Mouse (Mus musculus): ENCODE data around the gene Gm45521. TPM values are rescaled to one million over a fixed set of nuclear protein-coding genes. Genes with fewer than 3 reads are reported as not detected.

The Gm45521 gene
- polyA plus RNA-seq, 1 experiment: not detected

- no peaks in the 10 kb centered on the region for H3K4me1 ChIP-seq (replicated peaks; ENCODE audit: control insufficient read depth, insufficient read depth, low read length)
- 81% methylated on average over 2 of the region's 2 CpGs for WGBS
- H3K27me3 ChIP-seq (ENCODE audit: control insufficient read depth, insufficient read depth, low read length): no peaks in the 10 kb centered on the region
- no peak overlapping the region for H3K4me3 ChIP-seq (ENCODE audit: control insufficient read depth, insufficient read depth, low read length)
- DNase-seq: no peak
- no peaks in the 10 kb centered on the region for H3K36me3 ChIP-seq (ENCODE audit: control insufficient read depth, insufficient read depth, low read length)
- TF ChIP-seq CTCF (IDR thresholded peaks at IDR 0.05; ENCODE audit: borderline replicate concordance, control insufficient read depth, extremely low read depth, insufficient read depth, low read length, poor library complexity) (no peak), POLR2A (IDR thresholded peaks at IDR 0.05; ENCODE audit: control insufficient read depth, extremely low read depth, insufficient read depth, low read length, poor library complexity) (no peak)
- no peak overlapping the region for H3K27ac ChIP-seq (ENCODE audit: control insufficient read depth, insufficient read depth, low read length)
Measured at GRCm38 (mm10) chr14:7962626-7963025, 5.5 kb downstream of the Gm45521 start.

- WGBS: 76% methylated on average over 7 of the region's 7 CpGs
- no peak for TF ChIP-seq CTCF (IDR thresholded peaks at IDR 0.05; ENCODE audit: borderline replicate concordance, control insufficient read depth, extremely low read depth, insufficient read depth, low read length, poor library complexity)
- no peak for TF ChIP-seq POLR2A (IDR thresholded peaks at IDR 0.05; ENCODE audit: control insufficient read depth, extremely low read depth, insufficient read depth, low read length, poor library complexity)
- Histone ChIP-seq H3K27ac (ENCODE audit: control insufficient read depth, insufficient read depth, low read length) (no peak overlapping the region), H3K27me3 (ENCODE audit: control insufficient read depth, insufficient read depth, low read length) (no peaks in the 10 kb centered on the region), H3K4me3 (ENCODE audit: control insufficient read depth, insufficient read depth, low read length) (no peak overlapping the region), H3K36me3 (ENCODE audit: control insufficient read depth, insufficient read depth, low read length) (no peaks in the 10 kb centered on the region), H3K4me1 (replicated peaks; ENCODE audit: control insufficient read depth, insufficient read depth, low read length) (no peaks in the 10 kb centered on the region)
- DNase-seq: no peak
Measured at GRCm38 (mm10) chr14:7963160-7963559, 6.1 kb downstream of the Gm45521 start.

- DNase-seq: peak; percentile 70
- WGBS: 57% methylated on average over 11 of the region's 11 CpGs
- Histone ChIP-seq H3K4me3 (ENCODE audit: control insufficient read depth, insufficient read depth, low read length) (no peak overlapping the region), H3K4me1 (replicated peaks; ENCODE audit: control insufficient read depth, insufficient read depth, low read length) (no peaks in the 10 kb centered on the region), H3K27me3 (ENCODE audit: control insufficient read depth, insufficient read depth, low read length) (no peaks in the 10 kb centered on the region), H3K36me3 (ENCODE audit: control insufficient read depth, insufficient read depth, low read length) (no peaks in the 10 kb centered on the region), H3K27ac (ENCODE audit: control insufficient read depth, insufficient read depth, low read length) (no peak overlapping the region)
- TF ChIP-seq CTCF (IDR thresholded peaks at IDR 0.05; ENCODE audit: borderline replicate concordance, control insufficient read depth, extremely low read depth, insufficient read depth, low read length, poor library complexity) (no peak), POLR2A (IDR thresholded peaks at IDR 0.05; ENCODE audit: control insufficient read depth, extremely low read depth, insufficient read depth, low read length, poor library complexity) (no peak)
Measured at GRCm38 (mm10) chr14:7964219-7964889, 7.3 kb downstream of the Gm45521 start.

GRCm38 (mm10) chr14:7971889-7972493, 14.9 kb downstream of the Gm45521 start:
- H3K27ac ChIP-seq (ENCODE audit: control insufficient read depth, insufficient read depth, low read length): no peak overlapping the region
- H3K27me3 ChIP-seq (ENCODE audit: control insufficient read depth, insufficient read depth, low read length): no peaks in the 10 kb centered on the region
- TF ChIP-seq CTCF (IDR thresholded peaks at IDR 0.05; ENCODE audit: borderline replicate concordance, control insufficient read depth, extremely low read depth, insufficient read depth, low read length, poor library complexity): no peak
- TF ChIP-seq POLR2A (IDR thresholded peaks at IDR 0.05; ENCODE audit: control insufficient read depth, extremely low read depth, insufficient read depth, low read length, poor library complexity): no peak
- no peaks in the 10 kb centered on the region for H3K36me3 ChIP-seq (ENCODE audit: control insufficient read depth, insufficient read depth, low read length)
- H3K4me1 ChIP-seq (replicated peaks; ENCODE audit: control insufficient read depth, insufficient read depth, low read length): no peaks in the 10 kb centered on the region
- no peak for DNase-seq
- 36% methylated on average over 10 of the region's 10 CpGs for WGBS
- H3K4me3 ChIP-seq (ENCODE audit: control insufficient read depth, insufficient read depth, low read length): no peak overlapping the region

GRCm38 (mm10) chr14:7974643-7975042, 17.6 kb downstream of the Gm45521 start:
- no peak overlapping the region for H3K4me3 ChIP-seq (ENCODE audit: control insufficient read depth, insufficient read depth, low read length)
- no peak overlapping the region for H3K27ac ChIP-seq (ENCODE audit: control insufficient read depth, insufficient read depth, low read length)
- no peaks in the 10 kb centered on the region for H3K27me3 ChIP-seq (ENCODE audit: control insufficient read depth, insufficient read depth, low read length)
- WGBS: 97% methylated on average over 1 of the region's 1 CpGs
- TF ChIP-seq CTCF (IDR thresholded peaks at IDR 0.05; ENCODE audit: borderline replicate concordance, control insufficient read depth, extremely low read depth, insufficient read depth, low read length, poor library complexity) (no peak), POLR2A (IDR thresholded peaks at IDR 0.05; ENCODE audit: control insufficient read depth, extremely low read depth, insufficient read depth, low read length, poor library complexity) (no peak)
- H3K36me3 ChIP-seq (ENCODE audit: control insufficient read depth, insufficient read depth, low read length): no peaks in the 10 kb centered on the region
- no peak for DNase-seq
- no peaks in the 10 kb centered on the region for H3K4me1 ChIP-seq (replicated peaks; ENCODE audit: control insufficient read depth, insufficient read depth, low read length)

- WGBS: 96% methylated on average over 6 of the region's 6 CpGs
Measured at GRCm38 (mm10) chr14:7975177-7975576, 18.1 kb downstream of the Gm45521 start.

More at GRCm38 (mm10) chr14:7975177-7975576, 18.1 kb downstream of the Gm45521 start:
- TF ChIP-seq CTCF (IDR thresholded peaks at IDR 0.05; ENCODE audit: borderline replicate concordance, control insufficient read depth, extremely low read depth, insufficient read depth, low read length, poor library complexity) (no peak), POLR2A (IDR thresholded peaks at IDR 0.05; ENCODE audit: control insufficient read depth, extremely low read depth, insufficient read depth, low read length, poor library complexity) (no peak)
- Histone ChIP-seq H3K27me3 (ENCODE audit: control insufficient read depth, insufficient read depth, low read length) (no peaks in the 10 kb centered on the region), H3K36me3 (ENCODE audit: control insufficient read depth, insufficient read depth, low read length) (no peaks in the 10 kb centered on the region), H3K4me3 (ENCODE audit: control insufficient read depth, insufficient read depth, low read length) (no peak overlapping the region), H3K4me1 (replicated peaks; ENCODE audit: control insufficient read depth, insufficient read depth, low read length) (no peaks in the 10 kb centered on the region), H3K27ac (ENCODE audit: control insufficient read depth, insufficient read depth, low read length) (no peak overlapping the region)
- DNase-seq: no peak
